Comparison of ENCODE assay signal across 24 mouse cellular contexts in genomic region chr2:54366963-54367362, GRCm38 (mm10).
DNase-seq lines count a peak whose midpoint lies in the region; ATAC-seq and TF ChIP-seq lines count a peak whose summit lies in the region.
"Had no signal": no experiment of that assay in that cellular context is flagged by ENCODE, and none has a peak within 500 bp of the region (broad histone marks: within the 10 kb centered on the region; RNA-seq: fewer than 3 reads in every experiment).

No protein-coding gene starts in this region.

- H3K36me3 ChIP-seq in forebrain, embryonic 13.5 days (ENCODE audit: poor library complexity, severe bottlenecking) = no peaks in the 10 kb centered on the region
- H3K36me3 ChIP-seq in forebrain, embryonic 10.5 days (replicated peaks) = no peaks in the 10 kb centered on the region
- H3K36me3 ChIP-seq in kidney, embryonic 16.5 days (ENCODE audit: insufficient read depth, low read length) = no peaks in the 10 kb centered on the region
- H3K36me3 ChIP-seq in neural tube, embryonic 11.5 days (ENCODE audit: control insufficient read depth, insufficient read depth, low read length) = no peaks in the 10 kb centered on the region
- no peaks in the 10 kb centered on the region for H3K36me3 ChIP-seq in neural tube, embryonic 15.5 days
- H3K36me3 ChIP-seq: embryonic facial prominence, embryonic 10.5 days; G1E; heart, embryonic 13.5 days; hindbrain, embryonic 12.5 days had no signal

- 69% methylated on average over 3 of the region's 3 CpGs for WGBS in forebrain, embryonic 13.5 days
- WGBS in forebrain, embryonic 10.5 days = 72% methylated on average over 3 of the region's 3 CpGs
- 19% methylated on average over 3 of the region's 3 CpGs for WGBS in kidney, embryonic 16.5 days
- 61% methylated on average over 3 of the region's 3 CpGs for WGBS in neural tube, embryonic 11.5 days
- WGBS in neural tube, embryonic 15.5 days = 67% methylated on average over 3 of the region's 3 CpGs

- H3K4me2 ChIP-seq in forebrain, embryonic 13.5 days = no peak overlapping the region
- no peak overlapping the region for H3K4me2 ChIP-seq in kidney, embryonic 16.5 days (replicated peaks; ENCODE audit: low read depth, low read length)
- H3K4me2 ChIP-seq in neural tube, embryonic 11.5 days (ENCODE audit: low read depth) = no peak overlapping the region
- no peak overlapping the region for H3K4me2 ChIP-seq in neural tube, embryonic 15.5 days
- H3K4me2 ChIP-seq: heart, embryonic 13.5 days; hindbrain, embryonic 12.5 days had no signal

- no peak for DNase-seq in forebrain, embryonic 10.5 days (ENCODE audit: extremely low spot score, low spot score)
- no peak for DNase-seq in kidney, adult 18-20 months
- no peak for DNase-seq in neural tube, embryonic 11.5 days (ENCODE audit: low spot score)
- DNase-seq in brain, embryonic 14.5 days (ENCODE audit: low read depth) = peak; percentile 46
- DNase-seq in frontal cortex, postnatal 14 days (ENCODE audit: low spot score in 2 of 2) = no peak
- DNase-seq: adrenal gland, adult 2 months; cerebellum, adult 11-12 months; cerebellum, adult 9-10 months; cerebellum, postnatal 25 days; gastrocnemius, adult 2 months; gastrocnemius, postnatal 25 days; heart, postnatal 36 days had no signal

- no peaks in the 10 kb centered on the region for H3K4me1 ChIP-seq in forebrain, embryonic 13.5 days
- H3K4me1 ChIP-seq in forebrain, embryonic 10.5 days = no peaks in the 10 kb centered on the region
- H3K4me1 ChIP-seq in kidney, embryonic 16.5 days (ENCODE audit: insufficient read depth, low read length) = no peaks in the 10 kb centered on the region
- H3K4me1 ChIP-seq in neural tube, embryonic 11.5 days (ENCODE audit: control insufficient read depth, insufficient read depth, low read length) = no peaks in the 10 kb centered on the region
- no peaks in the 10 kb centered on the region for H3K4me1 ChIP-seq in neural tube, embryonic 15.5 days
- H3K4me1 ChIP-seq: embryonic facial prominence, embryonic 10.5 days; heart, embryonic 13.5 days; hindbrain, embryonic 12.5 days had no signal

- H3K4me3 ChIP-seq in forebrain, embryonic 13.5 days = no peak overlapping the region
- no peak overlapping the region for H3K4me3 ChIP-seq in forebrain, embryonic 10.5 days
- no peak overlapping the region for H3K4me3 ChIP-seq in kidney, embryonic 16.5 days (ENCODE audit: low read length)
- H3K4me3 ChIP-seq in neural tube, embryonic 11.5 days (ENCODE audit: low read depth, low read length) = no peak overlapping the region
- H3K4me3 ChIP-seq in neural tube, embryonic 15.5 days (replicated peaks) = no peak overlapping the region
- H3K4me3 ChIP-seq: embryonic facial prominence, embryonic 10.5 days; gastrocnemius, adult 2 months; heart, embryonic 13.5 days; hindbrain, embryonic 12.5 days had no signal

- H3K27ac ChIP-seq in forebrain, embryonic 13.5 days = no peak overlapping the region
- no peak overlapping the region for H3K27ac ChIP-seq in forebrain, embryonic 10.5 days
- no peak overlapping the region for H3K27ac ChIP-seq in kidney, embryonic 16.5 days (ENCODE audit: low read length)
- no peak overlapping the region for H3K27ac ChIP-seq in neural tube, embryonic 11.5 days (ENCODE audit: low read depth, low read length)
- H3K27ac ChIP-seq in neural tube, embryonic 15.5 days (replicated peaks) = no peak overlapping the region
- H3K27ac ChIP-seq: embryonic facial prominence, embryonic 10.5 days; gastrocnemius, adult 2 months; heart, embryonic 13.5 days; hindbrain, embryonic 12.5 days had no signal

- TF ChIP-seq CTCF in brain, embryonic 14.5 days (IDR thresholded peaks at IDR 0.05; ENCODE audit: borderline replicate concordance, extremely low read depth, insufficient read depth, insufficient read length) = no peak

- no peaks in the 10 kb centered on the region for H3K9me3 ChIP-seq in forebrain, embryonic 13.5 days (replicated peaks)
- no peaks in the 10 kb centered on the region for H3K9me3 ChIP-seq in forebrain, embryonic 10.5 days
- no peaks in the 10 kb centered on the region for H3K9me3 ChIP-seq in kidney, embryonic 16.5 days (ENCODE audit: low read length)
- no peaks in the 10 kb centered on the region for H3K9me3 ChIP-seq in neural tube, embryonic 11.5 days (ENCODE audit: control insufficient read depth, low read length)
- H3K9me3 ChIP-seq in neural tube, embryonic 15.5 days (replicated peaks) = no peaks in the 10 kb centered on the region
- H3K9me3 ChIP-seq: embryonic facial prominence, embryonic 10.5 days; G1E; heart, embryonic 13.5 days; hindbrain, embryonic 12.5 days had no signal

- TF ChIP-seq POLR2A in brain, embryonic 14.5 days (IDR thresholded peaks at IDR 0.05; ENCODE audit: borderline replicate concordance, extremely low read depth, insufficient read depth, insufficient read length, poor library complexity, severe bottlenecking) = no peak

- no peaks in the 10 kb centered on the region for H3K27me3 ChIP-seq in forebrain, embryonic 13.5 days
- H3K27me3 ChIP-seq in forebrain, embryonic 10.5 days (ENCODE audit: poor library complexity, severe bottlenecking) = no peaks in the 10 kb centered on the region
- no peaks in the 10 kb centered on the region for H3K27me3 ChIP-seq in kidney, embryonic 16.5 days (ENCODE audit: insufficient read depth, low read length)
- no peaks in the 10 kb centered on the region for H3K27me3 ChIP-seq in neural tube, embryonic 11.5 days (ENCODE audit: control insufficient read depth, insufficient read depth, low read length)
- H3K27me3 ChIP-seq in neural tube, embryonic 15.5 days (replicated peaks) = no peaks in the 10 kb centered on the region
- H3K27me3 ChIP-seq: heart, embryonic 13.5 days; hindbrain, embryonic 12.5 days had no signal

- no peak overlapping the region for H3K9ac ChIP-seq in forebrain, embryonic 13.5 days
- H3K9ac ChIP-seq in kidney, embryonic 16.5 days (replicated peaks; ENCODE audit: low read length) = no peak overlapping the region
- H3K9ac ChIP-seq in neural tube, embryonic 11.5 days (ENCODE audit: low read length) = no peak overlapping the region
- H3K9ac ChIP-seq in neural tube, embryonic 15.5 days (replicated peaks) = no peak overlapping the region
- H3K9ac ChIP-seq: heart, embryonic 13.5 days; hindbrain, embryonic 12.5 days had no signal

- peak; percentile 36; the same call in 1 of the 2 replicates for ATAC-seq in forebrain, embryonic 13.5 days
- peak; percentile 57; the same call in 1 of the 2 replicates for ATAC-seq in kidney, embryonic 16.5 days (ENCODE audit: low FRiP score, low TSS enrichment)
- ATAC-seq in neural tube, embryonic 11.5 days (ENCODE audit: insufficient read depth, low FRiP score, low TSS enrichment) = peak; percentile 9; the same call in 1 of the 2 replicates
- no peak for ATAC-seq in neural tube, embryonic 15.5 days (ENCODE audit: low FRiP score)
- ATAC-seq: activated CD4-positive, CD25-positive, alpha-beta regulatory T cell, adult 4 months; forebrain, embryonic 16.5 days; hindbrain, embryonic 16.5 days; inflammation-experienced regulatory T-cells, adult 6 months; intestine, postnatal 0 days had no signal
